Mouse (Mus musculus) kidney, embryonic 16.5 days (tissue): Measurements from ENCODE around the gene Dpf1. TPM values are rescaled to one million over a fixed set of nuclear protein-coding genes. Genes with fewer than 3 reads are reported as not detected.

ENCODE experiments used
- ATAC-seq: fragments of 200-750 bp; cut with Nextera tagmentation; 2 replicates; pipeline ENCODE4 v1.8.0; 2017; ENCODE audit warnings: moderate TSS enrichment; ENCODE audit not compliant: low FRiP score, low TSS enrichment
- H3K27ac ChIP-seq: fragments of 300-500 bp; sonication (generic); 2 replicates; pipeline ENCODE4 v1.5.1; 2014; ENCODE audit warnings: low read length
- H3K27me3 ChIP-seq: fragments of 300-500 bp; sonication (generic); 2 replicates; pipeline ENCODE4 v1.6.1; 2014; ENCODE audit warnings: low read length, control low read depth, mixed read lengths; ENCODE audit not compliant: insufficient read depth
- H3K36me3 ChIP-seq: fragments of 300-500 bp; sonication (generic); 2 replicates; pipeline ENCODE4 v1.6.1; 2014; ENCODE audit warnings: low read length, control low read depth, mixed read lengths; ENCODE audit not compliant: insufficient read depth
- H3K4me1 ChIP-seq: fragments of 300-500 bp; sonication (generic); 2 replicates; pipeline ENCODE4 v1.6.1; 2014; ENCODE audit warnings: low read length, control low read depth, mixed read lengths; ENCODE audit not compliant: insufficient read depth
- H3K4me2 ChIP-seq: fragments of 300-500 bp; sonication (generic); replicated peaks from 2 replicates; pipeline ENCODE4 v1.6.1; 2014; ENCODE audit warnings: low read depth, low read length
- H3K4me3 ChIP-seq: fragments of 300-500 bp; sonication (generic); 2 replicates; pipeline ENCODE4 v1.5.1; 2014; ENCODE audit warnings: mild to moderate bottlenecking, low read length
- H3K9ac ChIP-seq: fragments of 300-500 bp; sonication (generic); replicated peaks from 2 replicates; pipeline ENCODE4 v1.6.1; 2014; ENCODE audit warnings: low read length
- H3K9me3 ChIP-seq: fragments of 300-500 bp; sonication (generic); 2 replicates; pipeline ENCODE4 v1.6.1; 2016; ENCODE audit warnings: low read length, control low read depth
- WGBS: fragments of 180-500 bp; shearing (Covaris S2); extraction: QIAGEN DNeasy Blood & Tissue Kit; methylation state at CpG from one replicate; pipeline ENCODE4 v1.1.7; 2014; 5-methylcytosine and 5-hydroxymethylcytosine counted together
- polyA plus RNA-seq: library from polyadenylated mRNA; unstranded; fragments of >200 nt; fragmentation: Nextera tagmentation; extraction: Ambion mirVana; gene quantifications from 2 replicates; pipeline ENCODE4 v1.2.1, GENCODE M21; 2015

The Dpf1 gene
- polyA plus RNA-seq, 1 experiment from 2014 or later = 3.5 TPM

DNA sequence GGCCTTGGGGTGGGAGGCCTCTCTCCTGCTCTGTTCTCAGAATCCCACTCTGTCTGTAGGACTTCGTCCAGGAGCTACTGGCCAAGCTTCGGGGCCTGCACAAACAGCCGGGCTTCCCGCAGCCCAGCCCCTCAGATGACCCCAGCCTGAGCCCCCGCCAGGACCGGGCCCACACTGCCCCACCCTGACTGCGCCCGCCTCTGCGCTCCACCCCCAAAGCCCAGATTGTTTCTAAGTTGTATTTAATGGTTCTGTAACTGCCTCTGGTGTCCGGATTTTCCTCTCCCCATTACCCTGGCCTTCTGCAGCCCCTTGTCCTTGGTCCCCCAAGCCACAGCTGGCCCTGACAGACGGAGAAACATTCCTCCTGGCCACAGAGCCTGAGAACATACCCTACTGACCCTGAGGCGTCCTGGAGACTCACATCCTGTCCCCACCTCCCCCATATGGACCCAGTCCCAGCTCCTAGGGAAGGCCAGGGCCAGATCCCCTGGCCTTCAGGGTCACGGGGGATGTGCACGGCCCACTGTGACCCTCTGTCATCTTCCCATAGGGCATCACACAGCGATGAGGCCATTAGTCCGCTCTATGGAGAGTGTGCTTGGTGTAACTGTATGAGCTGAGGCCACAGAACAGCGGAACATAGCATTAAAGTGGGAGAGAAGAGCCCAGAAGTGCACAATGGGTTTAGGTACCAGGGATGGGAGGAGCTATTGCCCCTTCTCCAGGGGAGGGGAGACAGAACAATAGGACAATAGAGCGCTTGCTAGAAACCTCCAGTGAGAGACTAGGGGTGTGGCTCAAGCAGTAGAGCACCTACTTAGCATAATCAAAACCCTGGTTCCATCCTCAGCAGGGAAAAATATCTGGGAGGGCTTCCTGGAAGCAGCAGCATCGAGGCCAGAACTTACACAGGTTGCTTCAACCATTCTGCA is 10.4 kb upstream of the Dpf1 start:
- Histone ChIP-seq H3K9ac (peak overlapping the region; percentile 42; the same call in 1 of the 2 replicates), H3K4me1 (peaks cover 53% of the 10 kb centered on the region), H3K4me2 (no peak overlapping the region), H3K27me3 (0 out of 2 replicates have a peak, but pooled peaks cover 2% of the 10 kb centered on the region), H3K9me3 (no peaks in the 10 kb centered on the region), H3K27ac (peak overlapping the region; percentile 80), H3K4me3 (no peak overlapping the region), H3K36me3 (no peaks in the 10 kb centered on the region)
- ATAC-seq = peak; percentile 50
- 26% methylated on average over 19 of the region's 19 CpGs for WGBS

GRCm38 (mm10) chr7:29294111-29294761 is 9.5 kb upstream of the Dpf1 start:
- no peak overlapping the region for H3K4me2 ChIP-seq
- no peak overlapping the region for H3K27ac ChIP-seq
- no peaks in the 10 kb centered on the region for H3K9me3 ChIP-seq
- no peaks in the 10 kb centered on the region for H3K36me3 ChIP-seq
- WGBS = 74% methylated on average over 13 of the region's 13 CpGs
- H3K4me1 ChIP-seq = peaks cover 45% of the 10 kb centered on the region
- H3K9ac ChIP-seq = no peak overlapping the region
- ATAC-seq = no peak
- H3K4me3 ChIP-seq = no peak overlapping the region
- H3K27me3 ChIP-seq = 0 out of 2 replicates have a peak, but pooled peaks cover 2% of the 10 kb centered on the region

DNA sequence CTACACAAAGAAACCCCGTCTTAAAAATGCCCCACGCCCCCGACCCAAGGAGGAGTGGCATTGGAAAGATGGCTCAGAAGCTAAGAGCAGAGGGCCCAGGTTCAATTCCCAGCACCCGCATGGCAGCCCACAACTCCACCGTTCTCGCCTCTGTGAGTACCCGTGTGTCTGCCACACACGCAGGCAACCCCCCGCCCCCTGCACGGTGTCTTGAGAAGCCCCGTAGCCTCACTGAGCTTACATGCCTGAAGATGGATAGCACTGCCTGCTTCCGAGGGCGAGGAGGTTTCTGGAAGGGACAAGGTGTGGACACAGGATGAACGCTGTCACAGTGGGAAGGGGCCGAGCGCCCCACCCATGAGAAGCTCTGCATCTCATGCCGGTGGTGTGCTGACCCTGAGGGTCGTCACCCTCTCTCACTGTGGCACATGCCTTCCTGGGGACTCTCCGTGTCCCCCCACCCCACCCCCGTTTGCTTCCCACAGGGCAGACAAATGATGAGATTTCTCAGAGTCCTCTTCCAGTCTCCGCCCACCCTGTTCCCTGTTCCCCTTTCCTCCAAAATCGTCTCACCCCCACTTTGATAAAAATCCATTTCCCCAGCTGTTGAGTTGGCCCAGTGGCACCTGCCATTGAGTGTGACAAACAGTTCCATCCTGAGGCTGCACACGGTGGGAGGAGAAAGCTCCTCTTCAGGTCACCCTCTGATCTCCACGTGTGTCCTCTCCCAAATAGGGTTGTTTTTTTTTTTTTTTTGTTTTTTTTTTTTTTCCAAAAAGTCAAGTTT is 7.7 kb upstream of the Dpf1 start:
- H3K36me3 ChIP-seq = no peaks in the 10 kb centered on the region
- H3K27ac ChIP-seq = no peak overlapping the region
- no peak for ATAC-seq
- peaks cover 28% of the 10 kb centered on the region for H3K4me1 ChIP-seq
- H3K4me2 ChIP-seq = no peak overlapping the region
- H3K9ac ChIP-seq = no peak overlapping the region
- H3K27me3 ChIP-seq = 0 out of 2 replicates have a peak, but pooled peaks cover 2% of the 10 kb centered on the region
- no peaks in the 10 kb centered on the region for H3K9me3 ChIP-seq
- WGBS = 75% methylated on average over 24 of the region's 24 CpGs
- H3K4me3 ChIP-seq = no peak overlapping the region

DNA sequence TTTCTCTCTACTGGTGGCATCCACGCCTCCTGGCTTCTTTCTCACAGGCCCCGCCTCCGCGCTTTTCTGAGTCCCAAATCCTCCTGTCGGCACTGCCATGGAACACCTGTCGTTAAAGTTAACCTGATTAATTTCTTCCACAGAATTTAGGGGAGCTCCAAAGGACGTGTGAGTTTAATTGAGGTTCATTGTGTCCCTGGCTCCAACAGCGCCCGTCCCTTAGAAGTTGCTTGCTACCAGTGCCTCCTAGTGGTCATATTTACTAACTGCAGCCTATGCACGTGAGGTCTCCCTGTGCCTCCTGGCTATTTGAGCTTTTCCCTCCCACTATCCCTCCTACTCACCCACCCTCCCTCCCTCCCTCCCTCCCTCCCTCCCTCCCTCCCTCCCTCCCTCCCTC is 6.8 kb upstream of the Dpf1 start:
- Histone ChIP-seq H3K4me3 (no peak overlapping the region), H3K9ac (no peak overlapping the region), H3K36me3 (no peaks in the 10 kb centered on the region), H3K27me3 (0 out of 2 replicates have a peak, but pooled peaks cover 2% of the 10 kb centered on the region), H3K4me2 (peak overlapping the region; percentile 35; the same call in 1 of the 2 replicates), H3K9me3 (no peaks in the 10 kb centered on the region), H3K4me1 (peaks cover 18% of the 10 kb centered on the region), H3K27ac (no peak overlapping the region)
- WGBS = 10% methylated on average over 10 of the region's 10 CpGs
- no peak; the same call in 1 of the 2 replicates for ATAC-seq

DNA sequence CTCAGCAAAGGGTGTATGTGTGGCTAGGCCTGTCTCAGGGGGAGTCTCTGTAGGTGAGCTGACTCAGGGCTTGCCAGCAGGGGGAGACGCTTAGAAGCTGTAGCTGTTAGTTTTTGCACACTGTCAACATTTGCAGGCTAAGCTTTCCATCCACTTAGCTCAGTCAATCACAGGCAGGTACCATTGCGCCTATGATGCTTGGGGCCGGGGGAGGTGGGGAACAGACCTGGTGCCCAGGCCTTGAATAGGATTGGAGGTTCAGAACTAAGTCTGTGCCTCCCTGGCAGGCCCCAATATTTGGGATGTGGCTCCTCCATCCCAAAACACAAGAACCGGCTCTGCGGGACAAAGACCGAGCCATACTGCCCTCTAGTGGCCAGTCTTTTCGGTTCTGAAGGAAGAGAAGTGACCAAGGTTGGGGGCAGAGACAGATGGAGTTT is 2.6 kb upstream of the Dpf1 start:
- H3K36me3 ChIP-seq = no peaks in the 10 kb centered on the region
- no peak overlapping the region for H3K27ac ChIP-seq
- no peak for ATAC-seq
- peaks cover 27% of the 10 kb centered on the region for H3K27me3 ChIP-seq
- H3K4me3 ChIP-seq = no peak overlapping the region
- H3K9ac ChIP-seq = no peak overlapping the region
- 0 out of 2 replicates have a peak overlapping the region, but pooled peaks have one; percentile 17 for H3K4me2 ChIP-seq
- H3K9me3 ChIP-seq = no peaks in the 10 kb centered on the region
- peaks cover 18% of the 10 kb centered on the region for H3K4me1 ChIP-seq
- 0% methylated on average over 7 of the region's 7 CpGs for WGBS

- peaks cover 31% of the 10 kb centered on the region for H3K27me3 ChIP-seq
- peaks cover 24% of the 10 kb centered on the region for H3K4me1 ChIP-seq
- no peaks in the 10 kb centered on the region for H3K36me3 ChIP-seq
- 78% methylated on average over 7 of the region's 7 CpGs for WGBS
- no peak overlapping the region for H3K27ac ChIP-seq
- H3K4me2 ChIP-seq = no peak overlapping the region
- no peaks in the 10 kb centered on the region for H3K9me3 ChIP-seq
- no peak overlapping the region for H3K4me3 ChIP-seq
- no peak for ATAC-seq
- no peak overlapping the region for H3K9ac ChIP-seq
These were observed 1.1 kb upstream of the Dpf1 start for GRCm38 (mm10) chr7:29302641-29303040.

- Histone ChIP-seq H3K27ac (no peak overlapping the region), H3K4me1 (peaks cover 41% of the 10 kb centered on the region), H3K4me2 (peak overlapping the region; percentile 98), H3K9ac (peak overlapping the region; percentile 69), H3K27me3 (peaks cover 44% of the 10 kb centered on the region), H3K9me3 (no peaks in the 10 kb centered on the region), H3K36me3 (no peaks in the 10 kb centered on the region), H3K4me3 (peak overlapping the region; percentile 56)
- no peak for ATAC-seq
- WGBS = under 1% methylated on average over 48 of the region's 48 CpGs
These were observed 912 bp downstream of the Dpf1 start for GRCm38 (mm10) chr7:29304463-29305262.

DNA sequence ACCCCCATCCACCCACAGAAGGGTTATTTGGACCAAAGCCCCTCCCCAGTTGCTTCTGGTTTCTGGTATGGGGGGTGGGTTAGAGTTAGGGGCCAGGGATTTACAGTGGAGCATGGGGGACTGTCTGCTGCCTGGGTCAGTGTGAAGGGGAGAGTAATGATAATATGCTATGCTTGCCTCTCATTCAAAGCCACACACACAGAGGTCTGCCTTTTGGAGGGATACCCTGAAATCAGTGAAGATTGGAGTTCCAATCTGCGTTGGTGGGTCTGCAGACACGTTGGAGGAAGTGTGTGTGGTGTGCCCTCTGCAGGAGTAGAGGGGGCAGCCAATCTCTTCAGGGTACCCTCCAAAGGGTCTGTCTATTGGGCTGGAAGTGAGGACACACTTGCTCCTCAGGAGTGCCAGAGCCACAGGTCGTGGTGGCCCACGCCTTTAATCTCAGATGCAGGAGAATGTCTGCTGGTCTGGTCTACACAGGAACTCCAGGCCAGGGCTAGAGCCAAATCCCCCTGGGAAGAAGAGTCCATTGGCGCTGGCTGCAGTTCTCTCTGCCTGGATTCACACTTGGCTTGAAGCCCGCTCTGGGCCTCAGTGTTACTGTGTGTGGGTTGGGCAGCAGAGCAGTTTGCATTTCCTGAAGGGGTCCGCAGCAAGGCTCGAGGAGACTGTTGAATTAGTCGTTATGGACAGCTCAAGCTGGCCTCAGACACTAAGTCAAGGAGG is 1.7 kb downstream of the Dpf1 start:
- Histone ChIP-seq H3K9me3 (no peaks in the 10 kb centered on the region), H3K36me3 (no peaks in the 10 kb centered on the region), H3K27me3 (peaks cover 51% of the 10 kb centered on the region), H3K4me2 (peak overlapping the region; percentile 98), H3K9ac (peak overlapping the region; percentile 69; the same call in 1 of the 2 replicates), H3K4me3 (peak overlapping the region; percentile 56), H3K27ac (no peak overlapping the region), H3K4me1 (peaks cover 42% of the 10 kb centered on the region)
- no peak for ATAC-seq
- 27% methylated on average over 9 of the region's 9 CpGs for WGBS
